Mouse (Mus musculus) midbrain, embryonic 14.5 days (tissue): Measurements from ENCODE around the gene Fndc8. TPM values are rescaled to one million over a fixed set of nuclear protein-coding genes. Genes with fewer than 3 reads are reported as not detected.

Experiments
- ATAC-seq: fragments of 200-750 bp; cut with Nextera tagmentation; 2 replicates; pipeline ENCODE4 v1.8.0; 2017; ENCODE audit warnings: moderate number of reproducible peaks, moderate library complexity; ENCODE audit not compliant: low FRiP score, low TSS enrichment
- DNase-seq: peaks from one replicate; pipeline ENCODE4 v3.0.0-alpha.2; 2015
- H3K27ac ChIP-seq: fragments of 300-500 bp; sonication (generic); replicated peaks from 2 replicates; pipeline ENCODE4 v1.5.1; 2014; ENCODE audit warnings: mild to moderate bottlenecking, low read depth, low read length, moderate library complexity
- H3K27me3 ChIP-seq: fragments of 300-500 bp; sonication (generic); 2 replicates; pipeline ENCODE4 v1.6.1; 2014; ENCODE audit warnings: low read length, control low read depth, mixed read lengths; ENCODE audit not compliant: control insufficient read depth, insufficient read depth
- H3K36me3 ChIP-seq: fragments of 300-500 bp; sonication (generic); 2 replicates; pipeline ENCODE4 v1.6.1; 2014; ENCODE audit warnings: low read length, control low read depth; ENCODE audit not compliant: control insufficient read depth, insufficient read depth
- H3K4me1 ChIP-seq: fragments of 300-500 bp; sonication (generic); 2 replicates; pipeline ENCODE4 v1.6.1; 2014; ENCODE audit warnings: mild to moderate bottlenecking, antibody characterized with exemption, low read length, control low read depth; ENCODE audit not compliant: control insufficient read depth, insufficient read depth
- H3K4me2 ChIP-seq: fragments of 300-500 bp; sonication (generic); 2 replicates; pipeline ENCODE4 v1.6.1; 2014; ENCODE audit warnings: mild to moderate bottlenecking, low read length, moderate library complexity
- H3K4me3 ChIP-seq: fragments of 300-500 bp; sonication (generic); replicated peaks from 2 replicates; pipeline ENCODE4 v1.5.1; 2014; ENCODE audit warnings: low read depth, low read length
- H3K9ac ChIP-seq: fragments of 300-500 bp; sonication (generic); replicated peaks from 2 replicates; pipeline ENCODE4 v1.6.1; 2014; ENCODE audit warnings: mild to moderate bottlenecking, low read length, moderate library complexity
- H3K9me3 ChIP-seq: fragments of 300-500 bp; sonication (generic); 2 replicates; pipeline ENCODE4 v1.6.1; 2016; ENCODE audit warnings: low read length, control low read depth, mixed read lengths; ENCODE audit not compliant: control insufficient read depth
- WGBS: fragments of 180-500 bp; shearing (Covaris S2); extraction: QIAGEN DNeasy Blood & Tissue Kit; methylation state at CpG from one replicate; pipeline ENCODE4 v1.1.7; 2014; 5-methylcytosine and 5-hydroxymethylcytosine counted together
- polyA plus RNA-seq: library from polyadenylated mRNA; unstranded; fragments of >200 nt; fragmentation: Nextera tagmentation; extraction: Ambion mirVana; gene quantifications from 2 replicates; pipeline ENCODE4 v1.2.1, GENCODE M21; 2014

The Fndc8 gene
- polyA plus RNA-seq, 1 experiment from 2014 or later = 0.38 TPM

DNA sequence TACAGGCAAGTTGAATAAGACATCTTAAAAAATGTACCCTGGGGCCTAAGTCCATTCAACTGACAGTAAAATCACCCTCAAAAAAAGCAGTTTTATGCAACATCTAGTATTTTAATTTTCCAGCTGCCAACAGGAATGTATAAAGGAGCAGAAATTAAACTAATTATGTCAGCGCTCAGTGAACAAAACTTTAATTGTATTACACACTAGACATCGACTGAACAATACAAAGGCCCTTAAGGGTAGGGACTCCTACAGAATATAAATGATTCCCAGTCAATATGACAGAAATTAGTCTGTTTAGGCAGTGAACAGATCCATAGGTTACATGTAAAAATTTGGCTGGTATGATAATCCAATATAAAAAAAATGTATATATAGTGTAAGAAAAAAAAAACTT lies 28.9 kb upstream of the Fndc8 start:
- Histone ChIP-seq H3K36me3 (no peaks in the 10 kb centered on the region), H3K4me2 (no peak overlapping the region), H3K27me3 (no peaks in the 10 kb centered on the region), H3K27ac (peak overlapping the region; percentile 55; the same call in 1 of the 2 replicates), H3K9ac (no peak overlapping the region), H3K9me3 (no peaks in the 10 kb centered on the region), H3K4me1 (no peaks in the 10 kb centered on the region; the same call in 1 of the 2 replicates), H3K4me3 (no peak overlapping the region)
- 31% methylated on average over 2 of the region's 2 CpGs for WGBS
- ATAC-seq (no peak), DNase-seq (peak; percentile 41)

DNA sequence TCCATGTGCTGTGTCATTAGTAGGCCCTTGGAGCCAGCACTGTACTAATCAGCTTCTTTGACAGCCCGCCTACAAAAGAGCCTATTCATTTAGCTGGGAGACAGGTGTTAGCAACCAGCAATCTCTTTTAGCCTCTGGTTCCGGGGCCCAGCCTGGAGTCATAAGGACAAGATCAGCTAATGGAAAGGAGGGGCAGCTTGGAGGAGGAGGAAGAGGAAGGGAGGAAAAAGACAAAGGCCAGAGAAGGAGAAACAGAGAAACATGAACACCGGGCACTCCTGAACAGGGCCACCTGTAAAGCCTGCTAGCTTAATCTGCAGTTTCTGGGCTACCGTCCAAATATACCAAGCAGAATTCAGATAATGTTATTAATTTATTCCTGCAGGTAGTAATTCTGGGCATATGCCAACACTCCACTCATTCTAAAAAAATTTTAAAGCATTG lies 28.4 kb upstream of the Fndc8 start:
- no peaks in the 10 kb centered on the region for H3K9me3 ChIP-seq
- 33% methylated on average over 4 of the region's 4 CpGs for WGBS
- H3K36me3 ChIP-seq = no peaks in the 10 kb centered on the region
- H3K27me3 ChIP-seq = no peaks in the 10 kb centered on the region
- ATAC-seq (no peak), DNase-seq (peak; percentile 44)
- H3K4me1 ChIP-seq = no peaks in the 10 kb centered on the region; the same call in 1 of the 2 replicates
- peak overlapping the region; percentile 55; the same call in 1 of the 2 replicates for H3K27ac ChIP-seq
- H3K4me2 ChIP-seq = no peak overlapping the region
- no peak overlapping the region for H3K9ac ChIP-seq
- no peak overlapping the region for H3K4me3 ChIP-seq

DNA sequence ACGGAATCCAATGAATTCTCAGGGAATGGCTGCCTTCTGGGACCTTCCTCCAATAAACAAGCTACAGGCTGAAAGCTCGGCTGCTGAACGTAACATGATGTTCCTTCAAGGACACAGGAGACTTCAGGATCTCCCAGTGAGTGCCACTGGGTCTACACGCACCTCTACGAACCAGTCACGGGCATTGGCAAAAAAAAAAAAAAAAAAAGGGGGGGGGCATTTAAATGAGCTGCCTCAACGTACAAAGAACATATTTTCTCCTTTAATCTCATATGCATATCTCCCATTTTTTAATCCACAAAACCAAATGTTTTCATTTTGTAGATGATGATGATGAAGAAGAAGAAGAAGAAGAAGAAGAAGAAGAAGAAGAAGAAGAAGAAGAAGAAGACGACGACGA lies 26.0 kb upstream of the Fndc8 start:
- Histone ChIP-seq H3K9ac (no peak overlapping the region), H3K4me3 (no peak overlapping the region), H3K36me3 (no peaks in the 10 kb centered on the region), H3K4me2 (no peak overlapping the region), H3K27ac (no peak overlapping the region), H3K4me1 (no peaks in the 10 kb centered on the region; the same call in 1 of the 2 replicates), H3K9me3 (no peaks in the 10 kb centered on the region), H3K27me3 (no peaks in the 10 kb centered on the region)
- no peak for DNase-seq
- no peak for ATAC-seq
- 81% methylated on average over 10 of the region's 10 CpGs for WGBS

DNA sequence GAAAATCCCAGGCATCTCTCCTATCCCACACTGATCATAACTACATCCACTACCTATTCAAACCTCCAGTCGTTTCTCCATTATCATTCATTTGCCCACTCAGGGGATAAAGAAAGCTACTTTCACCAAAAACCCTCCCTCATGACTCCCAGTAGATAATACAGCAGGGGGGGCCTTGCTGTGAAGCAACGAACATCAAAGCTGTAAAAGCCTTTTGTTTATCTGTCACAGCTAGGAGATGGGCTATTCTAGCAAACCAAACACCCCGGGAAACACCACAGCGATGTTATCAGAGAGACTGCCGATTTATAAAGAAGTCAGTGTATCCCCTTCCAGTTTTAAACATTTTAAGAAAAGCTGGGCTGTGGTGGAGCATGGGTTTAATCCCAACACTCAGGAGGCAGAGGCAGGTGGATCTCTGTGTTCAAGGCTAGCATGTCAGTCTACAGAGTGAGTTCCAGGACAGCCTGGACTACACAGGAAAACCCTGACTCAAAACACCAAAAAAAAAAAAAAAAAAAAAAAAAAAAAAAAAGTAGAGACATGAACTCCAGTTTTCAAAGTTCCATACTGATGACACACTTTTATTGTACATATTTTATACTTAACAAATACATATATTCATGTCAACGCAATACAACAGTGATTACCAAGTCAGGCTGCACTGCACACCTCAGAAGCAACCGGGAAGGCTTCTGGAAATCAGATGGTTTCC lies 24.9 kb upstream of the Fndc8 start:
- DNase-seq = no peak
- no peak overlapping the region for H3K4me2 ChIP-seq
- ATAC-seq = no peak
- H3K36me3 ChIP-seq = no peaks in the 10 kb centered on the region
- H3K4me1 ChIP-seq = no peaks in the 10 kb centered on the region; the same call in 1 of the 2 replicates
- H3K27ac ChIP-seq = no peak overlapping the region
- 28% methylated on average over 7 of the region's 7 CpGs for WGBS
- H3K4me3 ChIP-seq = no peak overlapping the region
- no peak overlapping the region for H3K9ac ChIP-seq
- H3K9me3 ChIP-seq = no peaks in the 10 kb centered on the region
- no peaks in the 10 kb centered on the region for H3K27me3 ChIP-seq

DNA sequence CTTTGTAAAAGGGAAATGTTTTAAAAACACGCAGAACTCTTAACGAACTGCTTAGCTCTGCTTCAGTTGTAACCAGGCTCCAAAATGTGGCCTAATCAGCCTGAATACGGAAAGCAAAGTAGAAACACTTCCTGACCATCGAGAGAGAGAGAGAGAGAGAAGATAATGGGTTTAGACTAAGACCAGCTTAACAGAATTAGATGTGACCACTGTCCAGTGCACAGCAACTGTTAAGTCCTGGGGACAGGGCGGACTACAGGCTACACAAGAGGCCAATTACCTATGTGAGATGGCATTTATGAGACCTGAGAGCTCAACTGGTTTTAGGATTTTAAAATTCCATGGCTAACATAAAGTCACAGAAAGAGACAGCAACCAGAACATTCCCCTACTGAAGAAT lies 24.0 kb upstream of the Fndc8 start:
- H3K4me3 ChIP-seq = no peak overlapping the region
- no peak overlapping the region for H3K27ac ChIP-seq
- H3K27me3 ChIP-seq = no peaks in the 10 kb centered on the region
- no peak overlapping the region for H3K4me2 ChIP-seq
- no peak for ATAC-seq
- H3K9me3 ChIP-seq = no peaks in the 10 kb centered on the region
- no peak for DNase-seq
- H3K36me3 ChIP-seq = no peaks in the 10 kb centered on the region
- H3K4me1 ChIP-seq = no peaks in the 10 kb centered on the region; the same call in 1 of the 2 replicates
- WGBS = 75% methylated on average over 5 of the region's 5 CpGs
- no peak overlapping the region for H3K9ac ChIP-seq

DNA sequence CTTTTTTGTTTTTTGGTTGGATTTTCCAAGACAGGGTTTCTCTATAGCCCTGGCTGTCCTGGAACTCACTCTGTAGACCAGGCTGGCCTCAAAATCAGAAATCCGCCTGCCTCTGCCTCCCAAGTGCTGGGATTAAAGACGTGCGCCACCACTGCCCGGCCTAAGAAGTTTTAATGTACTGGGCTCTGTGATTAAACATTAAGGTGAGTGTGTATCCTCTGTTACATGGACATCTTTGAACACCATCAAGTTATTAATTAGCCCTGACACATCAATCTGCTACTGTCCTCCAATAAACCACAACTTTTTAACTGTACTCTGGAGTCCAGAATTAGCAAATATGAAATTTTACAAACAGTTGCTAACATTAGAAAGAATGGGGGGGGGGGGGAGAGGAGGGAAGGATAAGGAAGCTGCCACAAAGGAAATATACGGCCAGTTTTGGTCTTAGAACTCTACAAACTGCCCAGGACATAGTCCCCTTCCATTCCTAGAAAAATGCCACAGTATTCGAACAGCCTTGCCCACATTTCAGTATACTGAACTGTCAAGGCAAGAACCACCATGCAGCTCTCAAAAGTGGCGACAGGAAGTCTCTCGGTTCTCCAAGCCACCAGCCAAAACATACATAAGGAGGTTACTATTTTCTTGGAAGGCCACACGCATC lies 22.3 kb upstream of the Fndc8 start:
- no peaks in the 10 kb centered on the region for H3K4me1 ChIP-seq
- H3K9ac ChIP-seq = no peak overlapping the region
- H3K9me3 ChIP-seq = no peaks in the 10 kb centered on the region
- peak overlapping the region; percentile 83; the same call in 1 of the 2 replicates for H3K4me2 ChIP-seq
- no peak overlapping the region for H3K4me3 ChIP-seq
- no peaks in the 10 kb centered on the region for H3K27me3 ChIP-seq
- ATAC-seq (no peak), DNase-seq (no peak)
- H3K36me3 ChIP-seq = no peaks in the 10 kb centered on the region
- no peak overlapping the region for H3K27ac ChIP-seq
- WGBS = 78% methylated on average over 9 of the region's 9 CpGs

DNA sequence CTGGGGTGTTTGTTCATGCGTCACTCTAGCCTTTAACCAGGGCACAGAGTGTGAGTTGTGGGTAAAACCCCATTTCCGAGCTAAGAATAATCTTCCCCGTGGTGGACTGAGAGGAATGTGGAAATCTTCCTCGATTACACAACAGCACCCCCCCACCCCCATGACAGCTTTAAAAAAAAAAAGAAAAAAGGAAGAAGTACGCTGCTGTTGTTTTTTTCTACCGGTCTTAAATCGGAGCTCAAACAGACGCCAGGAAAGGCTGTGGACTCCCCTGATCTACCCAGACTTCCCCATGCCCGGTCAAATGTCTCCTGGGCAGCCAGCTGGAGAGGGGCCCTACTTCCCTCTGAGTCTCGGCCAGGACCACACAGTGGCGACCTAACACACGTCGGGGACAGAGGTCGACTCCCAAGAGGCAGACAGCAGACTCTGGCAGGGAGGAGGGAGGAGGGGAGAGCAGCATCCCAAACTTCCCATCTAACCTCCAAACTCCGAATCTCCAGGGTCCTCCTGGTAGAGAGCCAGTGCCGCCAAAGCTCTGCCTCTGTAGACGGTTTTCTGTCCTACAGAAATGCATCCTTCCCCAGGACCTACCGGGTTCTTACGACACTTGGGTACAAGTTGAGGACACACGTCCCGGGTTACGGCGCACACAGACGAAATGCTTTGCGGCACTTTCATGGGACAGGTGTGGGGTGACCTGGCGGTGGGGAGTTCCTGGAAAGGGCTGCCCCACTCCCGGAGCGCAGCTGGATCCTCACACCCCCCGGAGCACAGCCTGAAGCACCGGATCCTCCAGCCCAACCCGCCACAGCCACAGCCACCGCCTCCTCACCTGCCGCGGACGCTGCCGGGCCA lies 21.5 kb upstream of the Fndc8 start:
- H3K27ac ChIP-seq = no peak overlapping the region
- WGBS = 5% methylated on average over 36 of the region's 36 CpGs
- DNase-seq = peak; percentile 44
- no peak for ATAC-seq
- H3K4me2 ChIP-seq = peak overlapping the region; percentile 83
- no peaks in the 10 kb centered on the region for H3K27me3 ChIP-seq
- no peaks in the 10 kb centered on the region for H3K9me3 ChIP-seq
- H3K36me3 ChIP-seq = no peaks in the 10 kb centered on the region
- no peaks in the 10 kb centered on the region for H3K4me1 ChIP-seq
- H3K9ac ChIP-seq = peak overlapping the region; percentile 68
- peak overlapping the region; percentile 69 for H3K4me3 ChIP-seq

DNA sequence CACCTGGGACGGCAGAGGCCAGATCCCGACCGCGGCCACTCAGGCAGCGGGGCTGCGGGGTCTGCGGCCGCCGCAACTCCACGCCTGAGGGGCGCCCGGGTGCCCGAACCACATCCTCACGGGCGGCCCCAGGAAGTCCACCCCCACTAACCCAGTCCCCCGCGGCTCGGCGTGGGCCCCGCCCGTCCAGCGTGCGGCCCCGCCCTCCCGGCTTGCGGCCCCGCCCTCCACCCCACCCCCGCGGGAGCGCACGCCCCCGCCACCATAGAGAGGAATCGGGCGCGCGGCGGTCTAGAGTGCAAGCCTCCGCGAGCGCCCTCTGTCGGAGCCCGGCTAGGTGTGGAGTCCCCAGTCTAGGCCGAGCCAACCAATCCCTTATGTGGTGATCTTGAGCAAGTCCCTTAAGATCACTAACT lies 20.9 kb upstream of the Fndc8 start, which contains the start of gene Rffl:
Gene Rffl (minus strand): TSS at position 180 of the 416 bp plus-strand sequence.
- H3K4me3 ChIP-seq = peak within 1 kb of the TSS; percentile 69
- H3K27ac ChIP-seq = no peak within 1 kb of the TSS
- under 1% methylated on average over 43 of the region's 43 CpGs for WGBS
- ATAC-seq (peak; percentile 91; the same call in 1 of the 2 replicates), DNase-seq (peak; percentile 97)
- H3K9ac ChIP-seq = peak within 1 kb of the TSS; percentile 68
- no peaks in the 10 kb centered on the region for H3K36me3 ChIP-seq
- H3K9me3 ChIP-seq = no peaks in the 10 kb centered on the region
- peak within 1 kb of the TSS; percentile 83 for H3K4me2 ChIP-seq
- H3K4me1 ChIP-seq = no peaks in the 10 kb centered on the region
- no peaks in the 10 kb centered on the region for H3K27me3 ChIP-seq
